Mouse (Mus musculus) midbrain, postnatal 0 days (tissue): ENCODE measurements at regions not wholly inside any gene's neighbourhood (a gene's known extent, or its start where the extent isn't known, plus 50 kb on each side); places are given as distances from the start of the nearest gene placed in this dataset.

Source experiments
- ATAC-seq: fragments of 200-750 bp; cut with Nextera tagmentation; 2 replicates; pipeline ENCODE4 v1.8.0; 2017; ENCODE audit warnings: moderate number of reproducible peaks, mild to moderate bottlenecking, moderate TSS enrichment, moderate library complexity; ENCODE audit not compliant: low FRiP score
- DNase-seq: peaks from one replicate; pipeline ENCODE4 v3.0.0-alpha.2; 2015; ENCODE audit warnings: low spot score
- H3K27ac ChIP-seq: fragments of 300-500 bp; sonication (generic); 2 replicates; pipeline ENCODE4 v1.5.1; 2014; ENCODE audit warnings: low read depth, mild to moderate bottlenecking, low read length, mixed read lengths
- H3K27me3 ChIP-seq: fragments of 300-500 bp; sonication (generic); 2 replicates; pipeline ENCODE4 v1.6.1; 2014; ENCODE audit warnings: low read length, control low read depth, mixed read lengths; ENCODE audit not compliant: insufficient read depth
- H3K36me3 ChIP-seq: fragments of 300-500 bp; sonication (generic); 2 replicates; pipeline ENCODE4 v1.6.1; 2014; ENCODE audit warnings: low read length, control low read depth, mixed read lengths; ENCODE audit not compliant: insufficient read depth
- H3K4me1 ChIP-seq: fragments of 300-500 bp; sonication (generic); 2 replicates; pipeline ENCODE4 v1.6.1; 2014; ENCODE audit warnings: mild to moderate bottlenecking, control low read depth, antibody characterized with exemption, low read length, mixed read lengths; ENCODE audit not compliant: insufficient read depth
- H3K4me2 ChIP-seq: fragments of 300-500 bp; sonication (generic); 2 replicates; pipeline ENCODE4 v1.6.1; 2014; ENCODE audit warnings: low read depth, mild to moderate bottlenecking, low read length, mixed read lengths; ENCODE audit not compliant: poor library complexity, severe bottlenecking
- H3K4me3 ChIP-seq: fragments of 300-500 bp; sonication (generic); 2 replicates; pipeline ENCODE4 v1.5.1; 2014; ENCODE audit warnings: low read depth, mild to moderate bottlenecking, low read length, moderate library complexity
- H3K9ac ChIP-seq: fragments of 300-500 bp; sonication (generic); replicated peaks from 2 replicates; pipeline ENCODE4 v1.6.1; 2014; ENCODE audit warnings: mild to moderate bottlenecking, low read length, moderate library complexity, mixed read lengths; ENCODE audit not compliant: poor library complexity, severe bottlenecking
- H3K9me3 ChIP-seq: fragments of 300-500 bp; sonication (generic); 2 replicates; pipeline ENCODE4 v1.6.1; 2016; ENCODE audit warnings: low read length, control low read depth
- CTCF ChIP-seq: IDR thresholded peaks from 2 replicates; pipeline ENCODE4 v1.5.1; 2016; ENCODE audit warnings: antibody characterized with exemption, mild to moderate bottlenecking
- WGBS: fragments of 180-500 bp; shearing (Covaris S2); extraction: QIAGEN DNeasy Blood & Tissue Kit; methylation state at CpG from one replicate; pipeline ENCODE4 v1.1.7; 2014; 5-methylcytosine and 5-hydroxymethylcytosine counted together

DNA sequence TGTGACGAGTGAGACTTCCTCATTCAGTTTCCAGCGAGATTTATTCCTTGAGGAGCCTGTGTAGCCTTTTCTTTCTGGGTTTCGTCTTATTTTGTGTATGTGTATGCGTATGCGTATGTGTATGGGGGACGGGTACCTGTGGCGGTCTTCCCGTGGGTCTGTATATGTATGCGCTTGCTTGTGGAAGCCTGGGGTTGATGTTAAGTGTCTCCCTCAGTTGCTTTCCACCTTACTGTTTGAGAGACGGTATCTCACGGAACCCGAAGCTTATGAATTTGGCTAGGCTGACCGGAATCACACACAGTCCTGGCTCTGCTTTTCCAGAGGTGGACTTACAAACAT is 87.1 kb downstream of the Ankrd50 start:
- WGBS, result 61% methylated on average over 13 of the region's 13 CpGs
- no peak for ATAC-seq
- Histone ChIP-seq H3K4me1 (no peaks in the 10 kb centered on the region), H3K4me3 (no peak overlapping the region), H3K9me3 (no peaks in the 10 kb centered on the region), H3K4me2 (peak overlapping the region; percentile 55), H3K9ac (no peak overlapping the region), H3K27ac (peak overlapping the region; percentile 18; the same call in 1 of the 2 replicates), H3K36me3 (no peaks in the 10 kb centered on the region), H3K27me3 (no peaks in the 10 kb centered on the region)
- no peak for TF ChIP-seq CTCF
- no peak for DNase-seq

DNA sequence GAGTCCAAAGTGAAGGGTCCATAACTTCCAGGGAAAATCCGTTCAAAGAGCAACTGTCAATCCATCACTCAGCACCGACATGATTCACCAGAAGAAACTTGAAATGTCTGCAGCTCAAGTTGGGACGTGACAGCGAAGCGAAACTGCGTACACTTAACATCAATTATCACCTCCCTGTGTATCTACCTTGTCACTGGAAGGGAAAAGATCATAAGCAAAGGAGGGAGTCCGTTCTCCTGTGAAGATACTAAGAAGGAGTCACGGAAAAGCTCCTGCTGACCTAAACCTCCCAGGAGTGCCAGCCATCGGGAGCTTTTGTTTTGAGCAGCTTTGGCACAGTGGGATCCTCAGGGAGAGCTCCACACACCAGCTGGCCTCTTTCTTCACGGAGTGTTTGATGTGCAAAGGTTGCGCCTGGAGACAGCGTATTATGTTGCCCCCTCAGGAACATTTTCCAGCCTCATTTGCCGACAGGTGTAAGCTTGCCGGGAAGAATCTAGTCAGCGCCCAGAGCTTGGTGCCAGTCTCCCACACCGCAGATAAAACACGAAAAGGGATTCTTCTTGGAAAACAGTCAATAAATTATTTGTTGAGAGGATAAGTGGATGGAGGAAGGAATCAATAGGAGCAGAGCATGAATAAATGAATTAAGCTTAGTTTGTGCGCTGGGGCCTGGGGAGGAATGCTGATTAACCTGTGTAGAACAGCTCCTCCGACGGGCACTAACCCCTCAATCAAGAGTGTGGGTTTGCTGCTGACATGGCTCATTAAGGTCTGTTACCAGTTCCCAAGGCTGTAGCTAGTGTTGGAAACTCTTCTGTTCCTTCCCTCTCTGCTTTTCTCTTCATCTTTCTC is 87.7 kb downstream of the Ankrd50 start:
- peak; percentile 39 for DNase-seq
- Histone ChIP-seq H3K4me3 (peak overlapping the region; percentile 29), H3K36me3 (no peaks in the 10 kb centered on the region), H3K4me1 (no peaks in the 10 kb centered on the region), H3K27ac (peak overlapping the region; percentile 18; the same call in 1 of the 2 replicates), H3K27me3 (no peaks in the 10 kb centered on the region), H3K4me2 (peak overlapping the region; percentile 55), H3K9me3 (no peaks in the 10 kb centered on the region), H3K9ac (peak overlapping the region; percentile 24; the same call in 1 of the 2 replicates)
- peak; percentile 52; the same call in 1 of the 2 replicates for ATAC-seq
- no peak for TF ChIP-seq CTCF
- WGBS, result 2% methylated on average over 20 of the region's 20 CpGs

GRCm38 (mm10) chr3:38394308-38394707 is 90.3 kb downstream of the Ankrd50 start:
- Histone ChIP-seq H3K27ac (no peak overlapping the region), H3K9me3 (no peaks in the 10 kb centered on the region), H3K4me1 (no peaks in the 10 kb centered on the region), H3K27me3 (no peaks in the 10 kb centered on the region), H3K36me3 (no peaks in the 10 kb centered on the region), H3K9ac (no peak overlapping the region), H3K4me3 (no peak overlapping the region), H3K4me2 (no peak overlapping the region)
- no peak for DNase-seq
- no peak for ATAC-seq
- WGBS, result 82% methylated on average over 4 of the region's 4 CpGs
- no peak for TF ChIP-seq CTCF

DNA sequence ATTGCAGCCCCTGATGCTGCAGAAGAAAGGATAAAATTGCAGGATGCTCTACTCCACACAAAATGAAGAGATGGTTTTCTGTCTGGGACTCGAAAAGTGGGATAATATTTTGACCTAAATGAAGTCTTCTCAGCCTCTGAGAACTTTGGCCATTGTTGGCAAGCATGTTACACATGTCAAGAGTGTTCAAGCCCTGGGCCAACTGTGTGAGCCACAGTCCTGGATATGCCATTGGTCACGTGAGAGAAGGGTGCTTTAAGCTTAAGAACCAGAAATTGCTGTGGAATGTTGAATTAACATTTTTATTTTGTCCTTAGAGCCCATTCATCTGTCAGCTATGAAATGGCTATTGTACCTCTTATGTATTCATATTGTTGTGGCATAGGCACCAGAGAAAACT is 95.0 kb downstream of the Ankrd50 start:
- H3K4me1 ChIP-seq, result no peaks in the 10 kb centered on the region
- H3K4me2 ChIP-seq, result no peak overlapping the region
- TF ChIP-seq CTCF, result no peak
- 31% methylated on average over 2 of the region's 2 CpGs for WGBS
- ATAC-seq, result no peak
- H3K4me3 ChIP-seq, result no peak overlapping the region
- no peaks in the 10 kb centered on the region for H3K27me3 ChIP-seq
- 0 out of 2 replicates have a peak, but pooled peaks cover 5% of the 10 kb centered on the region for H3K9me3 ChIP-seq
- DNase-seq, result peak; percentile 8
- no peaks in the 10 kb centered on the region for H3K36me3 ChIP-seq
- no peak overlapping the region for H3K9ac ChIP-seq
- no peak overlapping the region for H3K27ac ChIP-seq

GRCm38 (mm10) chr3:38388961-38389360 is 95.7 kb downstream of the Ankrd50 start:
- Histone ChIP-seq H3K36me3 (no peaks in the 10 kb centered on the region), H3K27me3 (no peaks in the 10 kb centered on the region), H3K4me2 (no peak overlapping the region), H3K9me3 (0 out of 2 replicates have a peak, but pooled peaks cover 5% of the 10 kb centered on the region), H3K4me3 (no peak overlapping the region), H3K27ac (no peak overlapping the region), H3K9ac (no peak overlapping the region), H3K4me1 (no peaks in the 10 kb centered on the region)
- WGBS, result 7% methylated on average over 3 of the region's 3 CpGs
- ATAC-seq, result no peak
- TF ChIP-seq CTCF, result no peak
- DNase-seq, result peak; percentile 44

DNA sequence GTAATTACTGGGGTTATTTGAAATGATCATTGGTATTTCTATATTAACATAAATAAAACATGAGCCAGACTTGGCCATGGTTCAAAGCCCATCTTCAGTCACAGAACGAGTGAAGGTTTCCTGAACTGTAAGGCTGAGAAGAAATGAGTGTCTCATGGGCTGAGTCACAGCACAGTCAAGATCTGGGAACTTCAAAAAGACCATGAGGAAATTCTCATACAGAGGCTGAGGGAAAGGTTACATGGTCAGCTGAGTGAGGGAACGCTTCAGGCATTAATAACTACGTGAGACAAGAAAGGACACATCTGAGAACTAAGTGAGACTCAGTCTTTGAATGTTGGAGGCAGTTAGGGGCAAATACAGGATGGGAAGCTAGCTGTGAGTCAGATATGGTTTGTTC is 101.9 kb downstream of the Ankrd50 start:
- TF ChIP-seq CTCF, result no peak
- Histone ChIP-seq H3K27ac (no peak overlapping the region), H3K9ac (no peak overlapping the region), H3K27me3 (no peaks in the 10 kb centered on the region), H3K4me1 (no peaks in the 10 kb centered on the region), H3K4me2 (no peak overlapping the region), H3K4me3 (no peak overlapping the region), H3K9me3 (0 out of 2 replicates have a peak, but pooled peaks cover 5% of the 10 kb centered on the region), H3K36me3 (no peaks in the 10 kb centered on the region)
- ATAC-seq (no peak), DNase-seq (no peak)
- 74% methylated on average over 3 of the region's 3 CpGs for WGBS
